Mouse (Mus musculus) hindbrain, postnatal 0 days (tissue): ENCODE results near the gene Dnajc1. TPM values are rescaled to one million over a fixed set of nuclear protein-coding genes. Genes with fewer than 3 reads are reported as not detected.

Experiments
- ATAC-seq: fragments of 200-750 bp; cut with Nextera tagmentation; 2 replicates; pipeline ENCODE4 v1.8.0; 2017; ENCODE audit warnings: mild to moderate bottlenecking, moderate TSS enrichment, moderate library complexity
- DNase-seq: peaks from one replicate; pipeline ENCODE4 v3.0.0-alpha.2; 2015; ENCODE audit warnings: low spot score
- H3K27ac ChIP-seq: fragments of 300-500 bp; sonication (generic); 2 replicates; pipeline ENCODE4 v1.5.1; 2014; ENCODE audit warnings: mild to moderate bottlenecking
- H3K27me3 ChIP-seq: fragments of 300-500 bp; sonication (generic); 2 replicates; pipeline ENCODE4 v1.6.1; 2014; ENCODE audit warnings: low read length, mixed read lengths; ENCODE audit not compliant: insufficient read depth
- H3K36me3 ChIP-seq: fragments of 300-500 bp; sonication (generic); 2 replicates; pipeline ENCODE4 v1.6.1; 2014; ENCODE audit warnings: low read length, mixed read lengths; ENCODE audit not compliant: insufficient read depth
- H3K4me1 ChIP-seq: fragments of 300-500 bp; sonication (generic); 2 replicates; pipeline ENCODE4 v1.6.1; 2014; ENCODE audit warnings: antibody characterized with exemption, low read length, mixed read lengths; ENCODE audit not compliant: insufficient read depth
- H3K4me2 ChIP-seq: fragments of 300-500 bp; sonication (generic); 2 replicates; pipeline ENCODE4 v1.6.1; 2014; ENCODE audit warnings: low read depth, mild to moderate bottlenecking, low read length, moderate library complexity, mixed read lengths
- H3K4me3 ChIP-seq: fragments of 300-500 bp; sonication (generic); 2 replicates; pipeline ENCODE4 v1.5.1; 2014; ENCODE audit warnings: low read length
- H3K9ac ChIP-seq: fragments of 300-500 bp; sonication (generic); replicated peaks from 2 replicates; pipeline ENCODE4 v1.6.1; 2014; ENCODE audit warnings: mild to moderate bottlenecking, low read length, moderate library complexity, mixed read lengths
- H3K9me3 ChIP-seq: fragments of 300-500 bp; sonication (generic); 2 replicates; pipeline ENCODE4 v1.6.1; 2016; ENCODE audit warnings: low read length, mixed read lengths
- CTCF ChIP-seq: IDR thresholded peaks from 2 replicates; pipeline ENCODE4 v1.5.1; 2016; ENCODE audit warnings: antibody characterized with exemption, control low read depth, low read depth
- WGBS: fragments of 180-500 bp; shearing (Covaris S2); extraction: QIAGEN DNeasy Blood & Tissue Kit; methylation state at CpG from one replicate; pipeline ENCODE4 v1.1.7; 2014; 5-methylcytosine and 5-hydroxymethylcytosine counted together
- polyA plus RNA-seq: library from polyadenylated mRNA; unstranded; fragments of >200 nt; fragmentation: Nextera tagmentation; extraction: Ambion mirVana; gene quantifications from 2 replicates; pipeline ENCODE4 v1.2.1, GENCODE M21; 2015
- total RNA-seq: library from RNA; depleted of rRNA; stranded (reverse); fragments of >200 nt; gene quantifications from 2 replicates; pipeline ENCODE4 v1.2.3, GENCODE M21; 2014

Dnajc1 gene
- total and polyA plus RNA-seq, 2 experiments from 2014 or later: 13.0 to 21.2 TPM

DNA sequence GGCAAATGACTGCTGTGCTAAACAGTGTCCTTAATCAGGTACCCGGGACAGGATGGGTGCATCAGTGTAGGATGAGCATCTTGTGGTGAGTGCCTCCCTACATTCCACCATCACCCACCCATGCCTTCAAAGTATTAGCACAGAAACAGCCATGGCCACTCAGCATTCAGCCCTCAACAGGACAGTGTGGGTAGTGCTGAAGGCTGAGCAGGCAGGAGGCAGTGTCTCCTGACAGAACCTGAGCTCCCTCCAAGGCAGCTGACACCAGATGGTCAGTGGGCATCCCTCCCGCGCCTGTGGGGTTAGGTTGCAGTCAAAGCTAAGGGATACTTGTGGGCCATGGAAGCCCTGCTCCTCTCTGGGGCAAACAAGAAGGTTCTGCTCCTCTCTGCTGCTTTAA lies 174.8 kb downstream of the Dnajc1 start:
- WGBS: 59% methylated on average over 3 of the region's 3 CpGs
- Histone ChIP-seq H3K27ac (no peak overlapping the region), H3K4me3 (no peak overlapping the region), H3K4me1 (no peaks in the 10 kb centered on the region), H3K4me2 (no peak overlapping the region), H3K27me3 (no peaks in the 10 kb centered on the region), H3K9ac (no peak overlapping the region), H3K36me3 (peaks cover 10% of the 10 kb centered on the region), H3K9me3 (no peaks in the 10 kb centered on the region)
- peak; percentile 53 for TF ChIP-seq CTCF
- ATAC-seq: peak; percentile 74
- DNase-seq: peak; percentile 52

DNA sequence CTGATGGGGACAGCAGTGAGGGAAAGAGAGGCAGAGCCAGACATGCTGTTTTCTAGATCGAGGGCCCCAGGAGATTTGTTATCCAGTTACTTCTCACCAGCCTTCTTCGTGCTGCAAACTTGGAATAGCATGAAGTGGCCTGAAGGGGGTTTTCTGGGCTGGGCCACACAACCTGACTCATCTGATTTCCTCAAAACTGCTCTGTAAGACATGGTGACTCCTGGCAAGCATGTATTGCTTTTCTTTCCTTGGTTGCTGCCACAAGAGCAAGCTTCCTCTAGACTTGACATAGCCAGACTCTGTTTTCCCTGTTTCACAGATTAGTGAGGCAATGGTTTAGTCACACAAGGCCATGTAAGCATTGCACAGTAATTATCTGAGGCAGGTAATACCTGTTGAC lies 178.6 kb downstream of the Dnajc1 start:
- Histone ChIP-seq H3K9ac (no peak overlapping the region), H3K4me2 (no peak overlapping the region), H3K4me3 (no peak overlapping the region), H3K9me3 (no peaks in the 10 kb centered on the region), H3K4me1 (no peaks in the 10 kb centered on the region), H3K27ac (no peak overlapping the region), H3K27me3 (no peaks in the 10 kb centered on the region), H3K36me3 (peaks cover 30% of the 10 kb centered on the region)
- no peak for TF ChIP-seq CTCF
- ATAC-seq (no peak), DNase-seq (no peak)
- WGBS: 74% methylated on average over 2 of the region's 2 CpGs

DNA sequence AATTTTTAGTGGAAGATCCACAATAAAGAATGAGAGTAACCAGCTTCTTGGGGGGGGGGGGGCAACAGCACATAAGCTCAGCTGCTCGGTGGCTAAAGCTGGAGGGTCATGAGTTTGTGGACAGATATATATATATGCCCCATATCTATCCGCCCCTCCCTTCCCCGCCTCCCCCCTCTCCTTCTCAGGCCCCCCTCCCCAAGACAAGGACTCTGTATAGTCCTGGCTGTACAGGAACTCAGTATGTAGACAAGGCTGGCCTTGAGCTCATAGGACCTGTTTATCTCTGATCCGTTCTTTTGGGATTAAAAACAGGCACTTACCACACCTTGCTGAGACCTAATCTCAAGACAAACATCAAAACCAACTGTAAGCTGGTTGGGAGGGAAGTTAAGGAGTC lies 182.7 kb downstream of the Dnajc1 start:
- WGBS: 89% methylated on average over 4 of the region's 4 CpGs
- H3K9ac ChIP-seq: no peak overlapping the region
- ATAC-seq (0 out of 2 replicates have a peak, but pooled peaks have one; percentile 21), DNase-seq (no peak)
- TF ChIP-seq CTCF: no peak
- no peaks in the 10 kb centered on the region for H3K4me1 ChIP-seq
- no peak overlapping the region for H3K4me2 ChIP-seq
- H3K36me3 ChIP-seq: peaks cover 39% of the 10 kb centered on the region
- H3K9me3 ChIP-seq: no peaks in the 10 kb centered on the region
- H3K27me3 ChIP-seq: no peaks in the 10 kb centered on the region
- no peak overlapping the region for H3K27ac ChIP-seq
- H3K4me3 ChIP-seq: no peak overlapping the region

DNA sequence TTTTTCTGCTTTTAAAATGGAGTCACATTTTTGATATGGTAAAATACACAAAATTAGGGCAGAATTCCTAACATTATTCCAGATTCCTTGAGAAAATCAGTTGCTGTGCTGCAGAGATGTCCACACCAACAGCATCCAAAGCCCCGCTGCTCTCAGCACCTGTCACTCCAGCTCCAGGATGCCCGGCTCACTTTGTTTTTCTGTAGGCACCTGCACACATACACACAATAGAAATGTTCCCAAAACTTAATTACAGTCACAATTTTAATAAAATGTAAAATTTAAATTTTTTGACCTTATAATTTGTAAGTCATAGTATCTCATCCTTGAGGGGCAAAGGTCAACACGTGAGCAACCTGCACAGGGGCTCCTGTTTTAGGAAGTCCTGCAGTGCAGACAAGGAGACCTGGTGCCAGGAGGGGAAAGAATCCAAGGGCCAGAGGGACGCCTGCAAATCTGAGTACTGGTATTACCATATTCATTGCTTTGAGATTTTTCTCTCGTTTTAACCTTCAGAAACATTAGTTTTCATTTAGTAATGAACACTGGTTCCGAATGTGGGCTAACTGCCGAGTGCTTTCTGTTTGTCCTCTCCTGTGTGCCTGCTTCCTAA lies 183.3 kb downstream of the Dnajc1 start:
- Histone ChIP-seq H3K4me2 (no peak overlapping the region), H3K9ac (no peak overlapping the region), H3K4me3 (no peak overlapping the region), H3K9me3 (no peaks in the 10 kb centered on the region), H3K36me3 (peaks cover 41% of the 10 kb centered on the region), H3K27me3 (no peaks in the 10 kb centered on the region), H3K4me1 (no peaks in the 10 kb centered on the region), H3K27ac (no peak overlapping the region)
- 80% methylated on average over 7 of the region's 7 CpGs for WGBS
- TF ChIP-seq CTCF: no peak
- DNase-seq (no peak), ATAC-seq (no peak)

DNA sequence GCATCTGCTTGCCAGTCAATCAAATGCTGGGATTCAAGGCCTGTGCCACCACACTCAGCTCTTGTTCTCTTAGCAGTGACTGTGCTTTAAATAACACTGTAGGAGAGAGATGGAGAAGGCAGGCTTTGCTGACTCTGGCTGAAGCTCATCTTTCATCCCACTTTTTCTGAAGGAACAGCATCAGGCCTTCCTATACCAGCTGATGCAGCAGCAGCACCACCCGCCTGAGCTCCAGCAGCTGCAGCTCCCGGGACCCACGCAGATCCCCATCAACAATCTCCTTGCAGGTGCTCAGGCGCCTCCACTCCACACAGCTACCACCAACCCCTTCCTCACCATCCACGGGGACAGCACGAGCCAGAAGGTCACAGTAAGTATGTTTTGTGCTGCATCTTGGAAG lies 184.1 kb downstream of the Dnajc1 start:
- no peaks in the 10 kb centered on the region for H3K27me3 ChIP-seq
- ATAC-seq (no peak), DNase-seq (no peak)
- no peaks in the 10 kb centered on the region for H3K4me1 ChIP-seq
- H3K27ac ChIP-seq: no peak overlapping the region
- no peak overlapping the region for H3K9ac ChIP-seq
- WGBS: 85% methylated on average over 6 of the region's 6 CpGs
- H3K36me3 ChIP-seq: peaks cover 42% of the 10 kb centered on the region
- no peak overlapping the region for H3K4me2 ChIP-seq
- TF ChIP-seq CTCF: no peak
- H3K9me3 ChIP-seq: no peaks in the 10 kb centered on the region
- H3K4me3 ChIP-seq: no peak overlapping the region

DNA sequence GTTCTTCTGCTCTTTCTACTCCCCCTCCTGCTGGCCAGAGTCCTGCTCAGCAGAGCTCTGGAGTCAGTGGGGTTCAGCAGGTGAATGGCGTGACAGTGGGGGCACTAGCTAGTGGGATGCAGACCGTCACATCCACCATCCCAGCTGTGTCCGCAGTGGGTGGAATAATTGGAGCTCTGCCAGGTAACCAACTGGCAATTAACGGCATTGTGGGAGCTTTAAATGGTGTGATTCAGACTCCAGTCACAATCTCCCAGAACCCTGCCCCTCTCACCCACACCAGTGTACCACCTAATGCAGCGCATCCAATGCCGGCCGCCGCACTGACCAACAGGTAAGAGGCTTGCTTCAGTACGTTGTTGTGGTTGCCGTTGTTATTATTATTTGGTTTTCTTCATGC lies 185.8 kb downstream of the Dnajc1 start:
- Histone ChIP-seq H3K9ac (no peak overlapping the region), H3K27me3 (no peaks in the 10 kb centered on the region), H3K4me2 (no peak overlapping the region), H3K9me3 (no peaks in the 10 kb centered on the region), H3K27ac (no peak overlapping the region), H3K36me3 (peaks cover 38% of the 10 kb centered on the region), H3K4me1 (no peaks in the 10 kb centered on the region), H3K4me3 (no peak overlapping the region)
- DNase-seq (peak; percentile 34), ATAC-seq (peak; percentile 44; the same call in 1 of the 2 replicates)
- no peak for TF ChIP-seq CTCF
- WGBS: 50% methylated on average over 10 of the region's 10 CpGs

DNA sequence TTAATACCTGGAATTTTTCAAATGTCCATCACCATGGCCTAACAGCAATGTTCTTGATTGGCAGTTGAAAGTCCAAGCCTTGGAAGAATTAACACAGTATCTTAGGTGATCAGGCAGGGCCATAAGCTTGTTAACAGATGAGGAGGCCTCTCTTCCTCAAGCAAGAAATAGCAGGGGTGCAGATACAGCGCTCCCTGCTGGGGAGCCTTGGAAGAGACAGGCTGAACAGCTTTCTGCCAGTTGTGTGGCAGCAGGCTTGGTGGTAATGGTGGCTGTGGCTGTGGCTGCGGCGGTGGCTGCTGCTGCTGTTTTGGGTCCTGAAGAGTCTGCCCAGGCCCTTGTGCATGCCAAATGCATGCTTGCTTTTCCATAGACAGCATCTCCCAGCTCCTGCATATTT lies 187.5 kb downstream of the Dnajc1 start:
- ATAC-seq (no peak), DNase-seq (peak; percentile 51)
- TF ChIP-seq CTCF: peak; percentile 67
- WGBS: 77% methylated on average over 3 of the region's 3 CpGs
- no peak overlapping the region for H3K9ac ChIP-seq
- H3K4me2 ChIP-seq: no peak overlapping the region
- H3K4me3 ChIP-seq: no peak overlapping the region
- H3K27me3 ChIP-seq: no peaks in the 10 kb centered on the region
- H3K36me3 ChIP-seq: peaks cover 33% of the 10 kb centered on the region
- H3K9me3 ChIP-seq: no peaks in the 10 kb centered on the region
- H3K4me1 ChIP-seq: no peaks in the 10 kb centered on the region
- H3K27ac ChIP-seq: no peak overlapping the region
